Mouse (Mus musculus) ES-E14 (cell line): ENCODE data around the gene Gm3468.
"Not testable (repeated sequence)": the region's sequence is repeated elsewhere in the genome, so short reads cannot be mapped to it uniquely, and the experiment has no call there.

ENCODE experiments used
- CHD2 ChIP-seq: IDR thresholded peaks from 2 replicates; pipeline ENCODE4 v1.6.1; 2014; ENCODE audit warnings: mild to moderate bottlenecking, low read depth, low read length, inconsistent platforms
- MAFK ChIP-seq: IDR thresholded peaks from 2 replicates; pipeline ENCODE4 v1.6.1; 2014; ENCODE audit warnings: mild to moderate bottlenecking, low read depth, low read length, inconsistent platforms; ENCODE audit not compliant: insufficient read depth
- ZC3H11A ChIP-seq: IDR thresholded peaks from 2 replicates; pipeline ENCODE4 v1.6.1; 2012; ENCODE audit warnings: low read depth, mild to moderate bottlenecking, inconsistent platforms, low read length, borderline replicate concordance
- ZNF384 ChIP-seq: IDR thresholded peaks from 2 replicates; pipeline ENCODE4 v1.6.1; 2012; ENCODE audit warnings: low read depth, low read length, inconsistent platforms

DNA sequence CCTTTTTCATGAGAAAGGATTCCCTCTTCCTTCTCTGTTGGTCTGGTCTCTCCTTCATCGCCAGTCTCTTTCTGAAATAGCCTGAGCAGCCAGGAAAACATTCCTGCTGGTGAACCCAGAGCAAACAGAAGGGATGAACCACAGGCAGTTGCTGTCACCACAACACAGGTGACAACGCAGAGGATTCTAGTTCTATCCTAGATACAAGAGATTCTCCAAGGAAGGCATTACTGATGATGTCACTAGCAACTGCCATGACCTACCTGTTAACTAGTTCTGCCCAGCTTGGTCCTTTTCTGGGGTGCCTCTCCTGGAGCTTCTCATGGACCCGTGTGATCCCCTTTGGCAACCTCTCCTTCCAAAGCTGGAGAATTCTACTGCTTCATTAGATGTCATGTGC lies 14.6 kb downstream of the Gm3468 start, which contains the start of gene Gm8206:
- TF ChIP-seq ZNF384, CHD2, ZC3H11A, MAFK: not testable (repeated sequence)
